In genomic region chr1:21552715-21553114, GRCm38 (mm10) we compare ENCODE assay signal across 14 mouse cellular contexts.
"Had no signal": no experiment of that assay in that cellular context is flagged by ENCODE, and none has a peak within 500 bp of the region (broad histone marks: within the 10 kb centered on the region; RNA-seq: fewer than 3 reads in every experiment).

No protein-coding gene starts in this region.

- H3K9me3 ChIP-seq: limb, embryonic 10.5 days; liver, embryonic 15.5 days; midbrain, embryonic 13.5 days; neural tube, embryonic 15.5 days; stomach, embryonic 15.5 days had no signal

- H3K36me3 ChIP-seq: limb, embryonic 10.5 days; liver, embryonic 15.5 days; midbrain, embryonic 13.5 days; neural tube, embryonic 15.5 days; stomach, embryonic 15.5 days had no signal

- ATAC-seq: midbrain, embryonic 13.5 days had no signal

- H3K4me1 ChIP-seq: limb, embryonic 10.5 days; liver, embryonic 15.5 days; midbrain, embryonic 13.5 days; neural tube, embryonic 15.5 days; stomach, embryonic 15.5 days had no signal

- H3K27me3 ChIP-seq: liver, embryonic 15.5 days; midbrain, embryonic 13.5 days; neural tube, embryonic 15.5 days; stomach, embryonic 15.5 days had no signal

- DNase-seq: kidney, adult 9 months; kidney, postnatal 36 days; lung, embryonic 14.5 days; lung, postnatal 10 days; right cerebral cortex, postnatal 4 days; spleen, adult 18-20 months; thymus, postnatal 4 days had no signal

- H3K4me3 ChIP-seq: layer of hippocampus, adult 2 months; limb, embryonic 10.5 days; liver, embryonic 15.5 days; midbrain, embryonic 13.5 days; myocyte; neural tube, embryonic 15.5 days; stomach, embryonic 15.5 days had no signal
